Mouse (Mus musculus): ENCODE data around the gene Wdr31. TPM values are rescaled to one million over a fixed set of nuclear protein-coding genes. Genes with fewer than 3 reads are reported as not detected.

Gene Wdr31
- polyA plus RNA-seq, 1 experiment, result 0.51 TPM

DNA sequence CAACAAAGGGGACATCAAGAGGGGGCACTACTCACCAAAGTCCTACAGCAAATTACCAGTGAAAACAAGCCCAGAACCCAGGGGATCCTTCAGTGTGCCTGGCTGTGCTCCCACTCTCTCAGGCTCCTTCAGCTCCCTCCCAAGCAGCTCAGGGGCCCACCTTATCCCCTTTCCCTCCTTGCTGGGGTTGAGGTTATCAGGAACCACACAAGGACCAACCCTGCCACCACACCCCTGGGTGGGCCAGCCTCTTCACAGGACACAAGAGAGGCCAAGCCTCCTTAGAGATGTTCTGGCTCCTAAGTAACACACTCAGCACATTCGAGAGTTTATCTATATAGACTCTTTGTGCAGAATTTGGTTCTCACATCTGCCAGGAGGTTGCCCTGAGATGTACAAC, 45.9 kb upstream of the Wdr31 start:
- H3K27me3 ChIP-seq (ENCODE audit: control insufficient read depth, insufficient read depth, low read length), result no peaks in the 10 kb centered on the region
- no peak for TF ChIP-seq CTCF (IDR thresholded peaks at IDR 0.05; ENCODE audit: extremely low read depth, insufficient read depth, insufficient read length, insufficient replicate concordance)
- TF ChIP-seq POLR2A (IDR thresholded peaks at IDR 0.05; ENCODE audit: low read depth, low read length), result no peak
- 74% methylated on average over 1 of the region's 1 CpGs for WGBS
- H3K36me3 ChIP-seq (ENCODE audit: control insufficient read depth, insufficient read depth, low read length), result peaks cover 19% of the 10 kb centered on the region
- H3K4me1 ChIP-seq (ENCODE audit: control insufficient read depth, insufficient read depth, insufficient read length), result peaks cover 9% of the 10 kb centered on the region; the same call in 1 of the 2 replicates
- H3K4me3 ChIP-seq (ENCODE audit: extremely low read depth, insufficient read depth, insufficient read length), result no peak overlapping the region
- peak overlapping the region; percentile 61; the same call in 1 of the 2 replicates for H3K27ac ChIP-seq (ENCODE audit: insufficient read depth, low read length)
- no peak for DNase-seq (ENCODE audit: low read depth in 1 of 2, low spot score in 2 of 2)

DNA sequence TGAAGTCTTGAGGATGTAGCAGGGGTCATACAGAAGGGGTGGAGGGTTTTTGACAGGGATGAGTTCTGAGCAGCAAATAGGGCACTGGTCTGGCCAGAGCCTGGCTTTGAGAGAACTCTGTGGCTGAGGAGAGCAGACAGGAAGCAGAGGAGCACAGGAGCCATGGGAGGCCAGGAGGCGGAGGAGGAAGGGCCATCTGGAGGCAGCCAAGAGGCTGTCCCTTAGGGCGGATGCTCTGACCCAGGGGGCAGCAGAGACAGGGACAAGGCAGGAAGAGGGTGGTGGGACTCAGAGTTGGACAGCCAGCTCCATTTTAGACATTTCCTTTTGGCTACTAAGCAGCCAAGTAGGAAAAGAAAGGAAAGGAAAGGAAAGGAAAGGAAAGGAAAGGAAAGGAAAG, 45.4 kb upstream of the Wdr31 start:
- no peak for TF ChIP-seq CTCF (IDR thresholded peaks at IDR 0.05; ENCODE audit: extremely low read depth, insufficient read depth, insufficient read length, insufficient replicate concordance)
- TF ChIP-seq POLR2A (IDR thresholded peaks at IDR 0.05; ENCODE audit: low read depth, low read length), result no peak
- Histone ChIP-seq H3K4me1 (ENCODE audit: control insufficient read depth, insufficient read depth, insufficient read length) (peaks cover 9% of the 10 kb centered on the region; the same call in 1 of the 2 replicates), H3K27me3 (ENCODE audit: control insufficient read depth, insufficient read depth, low read length) (no peaks in the 10 kb centered on the region), H3K36me3 (ENCODE audit: control insufficient read depth, insufficient read depth, low read length) (peaks cover 22% of the 10 kb centered on the region), H3K27ac (ENCODE audit: insufficient read depth, low read length) (peak overlapping the region; percentile 61), H3K4me3 (ENCODE audit: extremely low read depth, insufficient read depth, insufficient read length) (peak overlapping the region; percentile 2; the same call in 1 of the 2 replicates)
- 63% methylated on average over 2 of the region's 2 CpGs for WGBS
- no peak for DNase-seq (ENCODE audit: low read depth in 1 of 2, low spot score in 2 of 2)

- no peak for DNase-seq (ENCODE audit: low read depth in 1 of 2, low spot score in 2 of 2)
- no peaks in the 10 kb centered on the region for H3K27me3 ChIP-seq (ENCODE audit: control insufficient read depth, insufficient read depth, low read length)
- H3K4me1 ChIP-seq (ENCODE audit: control insufficient read depth, insufficient read depth, insufficient read length), result peaks cover 9% of the 10 kb centered on the region; the same call in 1 of the 2 replicates
- WGBS, result 54% methylated on average over 3 of the region's 3 CpGs
- H3K4me3 ChIP-seq (ENCODE audit: extremely low read depth, insufficient read depth, insufficient read length), result peak overlapping the region; percentile 2; the same call in 1 of the 2 replicates
- H3K36me3 ChIP-seq (ENCODE audit: control insufficient read depth, insufficient read depth, low read length), result peaks cover 24% of the 10 kb centered on the region
- H3K27ac ChIP-seq (ENCODE audit: insufficient read depth, low read length), result peak overlapping the region; percentile 61
- TF ChIP-seq POLR2A (IDR thresholded peaks at IDR 0.05; ENCODE audit: low read depth, low read length) (no peak), CTCF (IDR thresholded peaks at IDR 0.05; ENCODE audit: extremely low read depth, insufficient read depth, insufficient read length, insufficient replicate concordance) (no peak)
Measured at GRCm38 (mm10) chr4:62515490-62515889, 44.8 kb upstream of the Wdr31 start.

- peak overlapping the region; percentile 18; the same call in 1 of the 2 replicates for H3K4me3 ChIP-seq (ENCODE audit: extremely low read depth, insufficient read depth, insufficient read length)
- no peaks in the 10 kb centered on the region for H3K27me3 ChIP-seq (ENCODE audit: control insufficient read depth, insufficient read depth, low read length)
- peak overlapping the region; percentile 37; the same call in 1 of the 2 replicates for H3K27ac ChIP-seq (ENCODE audit: insufficient read depth, low read length)
- peaks cover 9% of the 10 kb centered on the region; the same call in 1 of the 2 replicates for H3K4me1 ChIP-seq (ENCODE audit: control insufficient read depth, insufficient read depth, insufficient read length)
- DNase-seq (ENCODE audit: low read depth in 1 of 2, low spot score in 2 of 2), result no peak
- 82% methylated on average over 7 of the region's 7 CpGs for WGBS
- peaks cover 29% of the 10 kb centered on the region for H3K36me3 ChIP-seq (ENCODE audit: control insufficient read depth, insufficient read depth, low read length)
- TF ChIP-seq CTCF (IDR thresholded peaks at IDR 0.05; ENCODE audit: extremely low read depth, insufficient read depth, insufficient read length, insufficient replicate concordance) (no peak), POLR2A (IDR thresholded peaks at IDR 0.05; ENCODE audit: low read depth, low read length) (no peak)
Measured at GRCm38 (mm10) chr4:62514995-62515394, 44.3 kb upstream of the Wdr31 start.

DNA sequence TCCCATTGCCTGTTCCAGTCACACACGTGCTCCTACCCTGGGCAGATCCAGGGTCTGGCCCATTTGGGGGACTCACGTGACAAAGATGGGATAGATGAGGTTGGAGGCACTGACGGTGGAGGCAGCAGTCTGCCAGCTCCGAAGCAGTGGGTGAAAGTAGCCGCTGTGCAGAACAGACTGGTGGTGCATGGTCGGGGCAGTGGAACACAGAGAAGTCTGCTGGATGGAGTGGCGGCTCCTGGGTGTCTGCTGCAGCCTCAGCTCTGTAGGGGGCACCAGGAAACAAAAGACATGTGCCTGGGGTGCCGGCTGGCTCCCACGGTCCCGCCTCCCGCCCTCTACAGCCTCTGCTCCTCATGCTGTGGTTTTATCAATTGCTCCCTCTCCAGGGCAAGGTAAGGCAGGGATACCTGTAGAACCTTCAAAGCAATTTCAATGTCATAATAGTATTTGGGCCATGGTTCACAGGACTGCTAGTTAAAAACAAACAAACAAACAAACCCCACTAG, 43.4 kb upstream of the Wdr31 start:
- H3K4me1 ChIP-seq (ENCODE audit: control insufficient read depth, insufficient read depth, insufficient read length), result peaks cover 9% of the 10 kb centered on the region; the same call in 1 of the 2 replicates
- no peak overlapping the region for H3K4me3 ChIP-seq (ENCODE audit: extremely low read depth, insufficient read depth, insufficient read length)
- peaks cover 33% of the 10 kb centered on the region for H3K36me3 ChIP-seq (ENCODE audit: control insufficient read depth, insufficient read depth, low read length)
- H3K27me3 ChIP-seq (ENCODE audit: control insufficient read depth, insufficient read depth, low read length), result no peaks in the 10 kb centered on the region
- 73% methylated on average over 11 of the region's 11 CpGs for WGBS
- TF ChIP-seq CTCF (IDR thresholded peaks at IDR 0.05; ENCODE audit: extremely low read depth, insufficient read depth, insufficient read length, insufficient replicate concordance), result no peak
- TF ChIP-seq POLR2A (IDR thresholded peaks at IDR 0.05; ENCODE audit: low read depth, low read length), result no peak
- H3K27ac ChIP-seq (ENCODE audit: insufficient read depth, low read length), result no peak overlapping the region
- no peak for DNase-seq (ENCODE audit: low read depth in 1 of 2, low spot score in 2 of 2)

DNA sequence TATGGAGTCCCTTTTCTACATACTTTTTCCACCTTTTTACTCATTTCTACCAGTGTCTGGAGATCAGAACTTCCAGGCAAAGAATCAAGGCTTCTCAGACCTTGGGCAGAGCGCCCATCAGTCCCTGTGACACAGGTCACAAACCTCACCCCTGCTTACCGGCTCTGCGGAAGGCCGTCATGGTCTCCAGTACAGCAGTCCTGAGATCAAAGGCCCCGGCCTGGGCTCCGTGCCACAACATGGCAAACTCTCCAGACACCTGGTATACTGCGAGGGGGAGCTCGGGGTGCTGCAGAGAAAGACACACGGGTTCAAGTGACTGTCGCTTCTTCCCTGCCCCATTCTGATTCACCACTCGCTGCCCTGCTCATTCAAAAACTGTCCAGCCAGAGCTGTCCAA, 39.2 kb upstream of the Wdr31 start:
- H3K4me3 ChIP-seq (ENCODE audit: extremely low read depth, insufficient read depth, insufficient read length), result no peak overlapping the region
- H3K36me3 ChIP-seq (ENCODE audit: control insufficient read depth, insufficient read depth, low read length), result peaks cover 40% of the 10 kb centered on the region
- H3K27ac ChIP-seq (ENCODE audit: insufficient read depth, low read length), result no peak overlapping the region
- no peak for DNase-seq (ENCODE audit: low read depth in 1 of 2, low spot score in 2 of 2)
- no peak for TF ChIP-seq POLR2A (IDR thresholded peaks at IDR 0.05; ENCODE audit: low read depth, low read length)
- TF ChIP-seq CTCF (IDR thresholded peaks at IDR 0.05; ENCODE audit: extremely low read depth, insufficient read depth, insufficient read length, insufficient replicate concordance), result no peak
- no peaks in the 10 kb centered on the region for H3K4me1 ChIP-seq (ENCODE audit: control insufficient read depth, insufficient read depth, insufficient read length)
- WGBS, result 98% methylated on average over 11 of the region's 11 CpGs
- H3K27me3 ChIP-seq (ENCODE audit: control insufficient read depth, insufficient read depth, low read length), result no peaks in the 10 kb centered on the region

- Histone ChIP-seq H3K4me3 (ENCODE audit: extremely low read depth, insufficient read depth, insufficient read length) (no peak overlapping the region), H3K4me1 (ENCODE audit: control insufficient read depth, insufficient read depth, insufficient read length) (no peaks in the 10 kb centered on the region), H3K27ac (ENCODE audit: insufficient read depth, low read length) (no peak overlapping the region), H3K36me3 (ENCODE audit: control insufficient read depth, insufficient read depth, low read length) (peaks cover 39% of the 10 kb centered on the region), H3K27me3 (ENCODE audit: control insufficient read depth, insufficient read depth, low read length) (no peaks in the 10 kb centered on the region)
- 94% methylated on average over 5 of the region's 5 CpGs for WGBS
- DNase-seq (ENCODE audit: low read depth in 1 of 2, low spot score in 2 of 2), result no peak
- no peak for TF ChIP-seq POLR2A (IDR thresholded peaks at IDR 0.05; ENCODE audit: low read depth, low read length)
Measured at GRCm38 (mm10) chr4:62508839-62509238, 38.1 kb upstream of the Wdr31 start.

Data from spleen, adult 2 months (tissue).